Mouse (Mus musculus) heart, embryonic 12.5 days (tissue): ENCODE data around the gene Rcor2. TPM values are rescaled to one million over a fixed set of nuclear protein-coding genes. Genes with fewer than 3 reads are reported as not detected.
A peak's percentile ranks its signal among the peaks of the same experiment; 100 is the strongest.

Source experiments
- ATAC-seq: fragments of 200-750 bp; cut with Nextera tagmentation; 2 replicates; pipeline ENCODE4 v1.8.0; 2017; ENCODE audit warnings: moderate TSS enrichment, moderate library complexity; ENCODE audit not compliant: insufficient number of reproducible peaks, low FRiP score
- H3K27ac ChIP-seq: fragments of 300-500 bp; sonication (generic); 2 replicates; pipeline ENCODE4 v1.5.1; 2016; ENCODE audit warnings: mild to moderate bottlenecking, moderate library complexity; ENCODE audit not compliant: poor library complexity, severe bottlenecking
- H3K27me3 ChIP-seq: fragments of 300-500 bp; sonication (generic); replicated peaks from 2 replicates; pipeline ENCODE4 v1.6.1; 2016; ENCODE audit warnings: mild to moderate bottlenecking, moderate library complexity
- H3K36me3 ChIP-seq: fragments of 300-500 bp; sonication (generic); 2 replicates; pipeline ENCODE4 v1.6.1; 2016; ENCODE audit warnings: mild to moderate bottlenecking, moderate library complexity
- H3K4me1 ChIP-seq: fragments of 300-500 bp; sonication (generic); replicated peaks from 2 replicates; pipeline ENCODE4 v1.6.1; 2016; ENCODE audit warnings: mild to moderate bottlenecking
- H3K4me2 ChIP-seq: fragments of 300-500 bp; sonication (generic); 2 replicates; pipeline ENCODE4 v1.6.1; 2016; ENCODE audit warnings: mild to moderate bottlenecking, moderate library complexity
- H3K4me3 ChIP-seq: fragments of 300-500 bp; sonication (generic); 2 replicates; pipeline ENCODE4 v1.5.1; 2016; ENCODE audit warnings: mild to moderate bottlenecking
- H3K9ac ChIP-seq: fragments of 300-500 bp; sonication (generic); 2 replicates; pipeline ENCODE4 v1.6.1; 2016; ENCODE audit warnings: mild to moderate bottlenecking, moderate library complexity
- H3K9me3 ChIP-seq: fragments of 300-500 bp; sonication (generic); replicated peaks from 2 replicates; pipeline ENCODE4 v1.6.1; 2016; ENCODE audit warnings: mild to moderate bottlenecking, moderate library complexity
- WGBS: fragments of 180-500 bp; shearing (Covaris S2); methylation state at CpG from one replicate; pipeline ENCODE4 v1.1.7; 2016; 5-methylcytosine and 5-hydroxymethylcytosine counted together
- polyA plus RNA-seq: library from polyadenylated mRNA; unstranded; fragments of >200 nt; fragmentation: Nextera tagmentation; extraction: Ambion mirVana; gene quantifications from 2 replicates; pipeline ENCODE4 v1.2.1, GENCODE M21; 2016

Rcor2 gene
- polyA plus RNA-seq, 1 experiment from 2014 or later, result 16.3 TPM

DNA sequence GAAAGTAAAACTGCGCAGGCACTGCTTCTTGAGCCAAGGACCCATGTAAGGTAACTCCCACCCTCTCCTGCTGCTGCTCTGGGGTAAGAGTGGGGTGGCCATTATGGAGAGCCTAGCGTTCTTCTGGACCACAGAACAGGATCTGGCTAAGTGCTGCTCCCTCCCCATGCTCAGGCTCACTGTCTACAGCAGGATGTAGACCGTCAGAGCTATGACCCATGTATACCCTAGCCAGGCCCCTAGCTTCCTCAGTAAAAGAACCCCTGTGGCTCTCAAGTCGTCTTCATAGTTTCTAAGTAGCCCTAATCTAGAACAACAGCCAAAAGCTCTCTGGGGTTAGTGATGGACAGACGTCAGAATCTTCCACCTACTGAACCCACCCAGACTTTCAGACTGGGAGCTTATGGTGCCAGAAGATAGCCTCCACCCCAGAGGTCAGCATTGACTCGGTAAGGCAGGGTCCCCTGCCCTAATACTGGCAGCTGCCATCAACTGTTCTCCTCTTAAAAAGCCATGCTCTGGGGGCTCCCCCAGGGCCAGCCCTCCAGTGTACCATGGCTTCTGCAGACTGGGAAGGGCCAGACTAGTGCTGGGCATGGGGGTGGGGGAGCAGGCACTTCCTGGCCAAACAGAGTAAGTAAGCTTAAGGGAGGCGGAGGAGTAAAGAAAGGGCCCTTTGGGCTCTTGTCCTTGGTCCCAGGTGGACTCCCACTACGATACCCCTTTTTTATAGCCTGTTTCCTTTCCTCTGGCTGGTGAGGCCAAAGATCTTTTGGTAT lies 27.2 kb downstream of the Rcor2 start:
- Histone ChIP-seq H3K27ac (peak overlapping the region; percentile 9; the same call in 1 of the 2 replicates), H3K9me3 (no peaks in the 10 kb centered on the region), H3K4me1 (peaks cover 61% of the 10 kb centered on the region), H3K9ac (0 out of 2 replicates have a peak overlapping the region, but pooled peaks have one; percentile 33), H3K36me3 (0 out of 2 replicates have a peak, but pooled peaks cover 2% of the 10 kb centered on the region), H3K4me3 (no peak overlapping the region), H3K4me2 (peak overlapping the region; percentile 51), H3K27me3 (no peaks in the 10 kb centered on the region)
- WGBS, result 60% methylated on average over 8 of the region's 8 CpGs
- peak; percentile 49; the same call in 1 of the 2 replicates for ATAC-seq

DNA sequence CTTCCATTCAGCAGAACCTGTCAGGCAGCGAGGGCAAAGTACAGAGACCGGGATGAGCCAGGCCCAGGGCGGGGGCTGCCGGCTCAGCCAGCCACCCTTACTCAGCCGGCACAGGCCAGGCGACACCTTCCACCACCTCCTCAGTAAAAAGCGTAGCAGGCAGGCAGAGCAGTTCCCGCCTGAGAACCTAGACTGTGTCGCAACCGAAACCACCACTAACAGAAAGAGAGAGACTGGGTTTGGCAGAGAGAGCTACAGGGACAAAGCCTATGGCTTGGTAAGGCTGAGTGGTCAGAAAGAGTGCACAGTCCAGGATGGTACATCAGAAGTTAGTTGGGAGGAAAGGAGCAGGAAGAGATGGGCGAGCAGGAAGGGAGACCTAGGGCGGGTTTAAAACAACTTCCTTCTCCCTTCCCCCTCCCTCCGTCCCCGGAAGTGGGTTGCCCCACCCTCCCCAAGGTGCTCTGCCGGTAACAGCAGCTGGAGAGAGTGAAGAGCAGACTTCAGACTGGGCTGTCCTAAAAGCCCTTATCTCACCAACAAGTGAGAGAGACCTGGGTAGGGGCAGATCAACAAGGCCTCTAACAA lies 28.0 kb downstream of the Rcor2 start:
- Histone ChIP-seq H3K4me2 (peak overlapping the region; percentile 51), H3K4me1 (peaks cover 54% of the 10 kb centered on the region), H3K27ac (peak overlapping the region; percentile 9; the same call in 1 of the 2 replicates), H3K27me3 (no peaks in the 10 kb centered on the region), H3K4me3 (peak overlapping the region; percentile 11), H3K9me3 (no peaks in the 10 kb centered on the region), H3K9ac (0 out of 2 replicates have a peak overlapping the region, but pooled peaks have one; percentile 37), H3K36me3 (peaks cover 1% of the 10 kb centered on the region)
- WGBS, result 39% methylated on average over 15 of the region's 15 CpGs
- ATAC-seq, result peak; percentile 75

DNA sequence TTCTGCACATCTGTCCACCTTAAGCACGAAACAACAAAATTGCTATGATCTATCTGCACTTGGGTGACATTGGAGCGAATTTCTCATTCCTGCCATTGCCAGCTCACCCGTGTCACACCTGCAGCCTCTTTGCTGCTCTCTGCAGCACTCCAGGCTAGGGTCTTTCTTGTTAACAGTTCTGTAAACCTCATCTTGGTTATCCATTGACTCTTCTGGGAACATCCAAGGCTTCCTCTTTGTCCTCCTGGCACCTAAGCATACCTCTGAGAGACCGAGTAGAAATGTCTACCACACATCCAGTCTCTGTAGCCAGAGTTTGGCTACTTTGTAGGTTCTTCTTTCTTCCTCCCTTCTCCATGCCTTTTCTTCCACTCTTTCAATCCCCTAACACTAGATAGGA lies 28.8 kb downstream of the Rcor2 start:
- Histone ChIP-seq H3K9me3 (no peaks in the 10 kb centered on the region), H3K36me3 (peaks cover 3% of the 10 kb centered on the region), H3K4me3 (no peak overlapping the region), H3K27ac (0 out of 2 replicates have a peak overlapping the region, but pooled peaks have one; percentile 5), H3K9ac (no peak overlapping the region), H3K4me2 (0 out of 2 replicates have a peak overlapping the region, but pooled peaks have one; percentile 51), H3K4me1 (peaks cover 46% of the 10 kb centered on the region), H3K27me3 (no peaks in the 10 kb centered on the region)
- ATAC-seq, result no peak
- WGBS, result 84% methylated on average over 4 of the region's 4 CpGs

DNA sequence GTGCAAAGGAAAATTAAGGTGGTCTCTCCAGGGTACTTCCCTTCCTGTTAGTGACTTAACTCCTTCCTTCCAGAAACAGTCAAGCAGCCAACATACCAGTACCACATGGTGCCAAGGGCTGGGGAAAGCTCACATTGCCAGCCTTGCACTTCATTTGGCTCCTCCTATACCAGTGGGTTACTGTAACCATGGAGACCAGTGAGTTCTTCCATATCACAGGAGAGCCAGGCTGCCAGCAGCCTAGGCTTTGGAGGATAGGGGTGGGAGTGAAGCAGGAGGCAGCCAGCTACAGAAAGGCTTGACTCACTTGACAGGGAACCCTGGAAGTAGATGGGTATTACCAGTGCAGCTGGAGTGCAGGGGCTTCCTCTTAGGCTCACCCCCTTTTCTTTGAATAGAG lies 31.9 kb downstream of the Rcor2 start:
- no peaks in the 10 kb centered on the region for H3K9me3 ChIP-seq
- no peak for ATAC-seq
- no peak overlapping the region for H3K9ac ChIP-seq
- H3K27ac ChIP-seq, result peak overlapping the region; percentile 28; the same call in 1 of the 2 replicates
- no peak overlapping the region for H3K4me3 ChIP-seq
- H3K27me3 ChIP-seq, result no peaks in the 10 kb centered on the region
- H3K4me2 ChIP-seq, result no peak overlapping the region
- H3K4me1 ChIP-seq, result peaks cover 55% of the 10 kb centered on the region
- H3K36me3 ChIP-seq, result peaks cover 3% of the 10 kb centered on the region

DNA sequence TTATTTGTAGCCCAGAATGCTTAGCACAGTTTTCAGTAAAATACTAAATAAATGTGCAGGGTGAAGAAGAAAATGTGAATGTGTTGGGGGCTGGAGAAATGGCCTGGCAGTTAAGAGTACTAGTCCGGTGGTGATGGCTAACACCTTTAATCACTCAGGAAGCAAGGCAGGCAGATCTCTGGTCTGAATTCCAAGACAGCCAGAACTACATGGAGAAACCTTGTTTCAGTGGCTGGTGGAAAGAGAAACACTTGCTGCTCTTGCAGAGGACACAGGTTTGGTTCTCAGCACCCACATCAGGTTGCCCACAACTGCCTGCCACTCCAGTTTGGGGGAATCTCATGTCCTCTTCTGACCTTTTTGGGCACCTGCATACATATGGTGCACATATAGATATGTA lies 33.0 kb downstream of the Rcor2 start:
- no peak overlapping the region for H3K4me3 ChIP-seq
- H3K27me3 ChIP-seq, result no peaks in the 10 kb centered on the region
- peaks cover 3% of the 10 kb centered on the region for H3K36me3 ChIP-seq
- no peak overlapping the region for H3K4me2 ChIP-seq
- ATAC-seq, result no peak
- no peak overlapping the region for H3K27ac ChIP-seq
- H3K9ac ChIP-seq, result no peak overlapping the region
- whole genome bisulfite sequencing, result 90% methylated on average over 1 of the region's 1 CpGs
- H3K4me1 ChIP-seq, result peaks cover 50% of the 10 kb centered on the region
- H3K9me3 ChIP-seq, result no peaks in the 10 kb centered on the region

DNA sequence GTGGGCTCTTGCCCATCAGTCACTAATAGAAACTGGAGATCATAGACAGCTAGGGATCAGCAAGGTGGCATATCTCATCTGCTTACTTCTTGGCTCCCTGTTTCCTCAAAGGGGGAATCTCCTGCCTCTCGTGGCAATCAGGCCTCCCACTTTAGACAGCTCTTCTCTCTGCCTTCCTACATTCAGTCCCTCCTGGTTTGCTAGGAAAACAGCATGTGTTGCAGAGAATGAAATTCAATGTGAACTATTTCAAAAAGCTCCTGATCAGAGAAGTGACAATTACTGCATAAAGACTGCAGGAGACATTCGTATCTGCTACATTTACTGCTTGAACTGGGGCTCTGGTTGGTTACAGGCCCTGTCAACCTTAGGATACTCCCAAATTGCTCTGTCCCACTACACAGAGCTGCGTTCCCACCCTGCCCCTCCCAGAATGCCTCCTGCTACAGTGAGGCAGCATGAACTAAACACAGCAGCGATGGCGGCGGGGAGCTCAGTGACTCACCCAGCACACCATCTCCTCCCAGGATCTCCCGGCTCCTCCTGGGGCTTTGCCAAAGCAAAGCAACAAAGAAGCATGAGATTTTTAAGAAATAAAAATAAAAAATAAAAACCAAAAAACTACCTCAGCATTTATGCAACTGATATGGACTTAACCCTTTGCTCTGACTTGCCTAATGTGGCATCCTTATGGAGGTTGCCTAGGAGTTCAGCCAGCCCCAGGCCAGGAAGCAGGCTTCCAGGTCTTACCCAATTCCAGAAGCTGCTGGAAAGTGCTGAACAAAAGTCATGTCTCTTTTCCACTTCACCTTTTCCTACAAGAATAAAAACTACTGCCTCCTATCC lies 34.7 kb downstream of the Rcor2 start:
- H3K36me3 ChIP-seq, result peaks cover 3% of the 10 kb centered on the region
- no peak overlapping the region for H3K27ac ChIP-seq
- WGBS, result 62% methylated on average over 7 of the region's 7 CpGs
- no peak overlapping the region for H3K4me2 ChIP-seq
- ATAC-seq, result no peak
- H3K4me3 ChIP-seq, result no peak overlapping the region
- no peaks in the 10 kb centered on the region for H3K9me3 ChIP-seq
- H3K4me1 ChIP-seq, result peaks cover 56% of the 10 kb centered on the region
- H3K27me3 ChIP-seq, result no peaks in the 10 kb centered on the region
- H3K9ac ChIP-seq, result no peak overlapping the region

DNA sequence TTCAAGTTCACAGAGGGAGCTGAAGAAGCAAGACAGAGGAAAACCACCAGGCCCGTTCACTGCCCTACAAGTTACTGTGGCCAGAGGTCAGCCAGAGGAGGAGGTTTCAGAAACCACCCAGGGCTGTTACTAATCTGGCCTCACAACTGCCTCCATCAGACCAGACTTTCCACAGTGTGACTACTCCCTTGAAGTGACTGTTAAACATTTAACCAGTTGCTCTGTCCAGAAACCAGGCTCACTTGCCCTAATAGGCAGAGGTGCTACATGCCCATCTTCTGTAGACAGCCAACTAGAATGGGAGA lies 35.3 kb downstream of the Rcor2 start:
- H3K27ac ChIP-seq, result no peak overlapping the region
- H3K4me1 ChIP-seq, result peaks cover 61% of the 10 kb centered on the region

DNA sequence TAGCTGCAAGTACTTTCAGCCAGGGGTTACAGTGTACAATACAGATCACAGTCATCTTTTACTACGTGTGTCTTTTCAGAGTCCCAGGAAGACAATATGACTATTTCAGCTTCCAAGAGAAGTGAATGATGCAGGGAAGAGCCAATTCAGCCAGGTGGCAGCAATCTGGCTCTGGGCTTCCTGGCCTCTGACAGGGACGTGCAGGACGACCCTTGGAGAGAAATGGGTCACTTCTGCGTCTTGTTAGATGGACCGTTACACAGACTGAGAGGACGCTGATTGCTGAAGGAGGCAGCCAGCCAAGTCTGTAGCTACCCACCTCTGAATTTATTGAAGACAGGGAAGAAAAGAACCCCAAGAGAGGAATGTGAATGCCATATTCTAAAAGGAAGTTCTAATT lies 36.7 kb downstream of the Rcor2 start:
- H3K4me1 ChIP-seq, result peaks cover 74% of the 10 kb centered on the region

More for the DNA sequence above, 35.3 kb downstream of the Rcor2 start:
- no peak overlapping the region for H3K9ac ChIP-seq
- no peak overlapping the region for H3K4me2 ChIP-seq
- H3K4me3 ChIP-seq, result no peak overlapping the region
- ATAC-seq, result no peak
- H3K9me3 ChIP-seq, result no peaks in the 10 kb centered on the region
- peaks cover 3% of the 10 kb centered on the region for H3K36me3 ChIP-seq
- 59% methylated on average over 1 of the region's 1 CpGs for WGBS
- no peaks in the 10 kb centered on the region for H3K27me3 ChIP-seq

DNA sequence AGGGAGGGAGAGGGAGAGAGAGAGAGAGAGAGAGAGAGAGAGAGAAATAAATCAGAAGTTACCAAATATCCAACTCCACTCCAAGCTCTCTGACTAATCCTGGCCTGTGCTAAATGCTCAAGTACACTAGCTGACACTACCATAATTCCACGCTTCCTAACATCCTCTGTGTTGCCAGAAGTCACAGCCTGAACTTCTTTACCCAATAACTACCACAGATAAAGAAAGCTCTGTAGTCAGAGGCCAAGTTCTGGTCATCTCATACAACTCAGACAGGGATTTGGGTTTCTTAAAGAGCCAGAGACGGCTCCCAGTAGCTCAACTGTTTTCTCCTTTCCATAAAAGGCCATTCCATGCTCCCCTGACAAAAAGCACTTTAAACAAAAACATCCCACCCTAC lies 37.7 kb downstream of the Rcor2 start:
- ATAC-seq, result no peak
- no peak overlapping the region for H3K9ac ChIP-seq
- H3K36me3 ChIP-seq, result peaks cover 3% of the 10 kb centered on the region
- WGBS, result 55% methylated on average over 2 of the region's 2 CpGs
- no peaks in the 10 kb centered on the region for H3K27me3 ChIP-seq
- H3K27ac ChIP-seq, result no peak overlapping the region
- H3K4me2 ChIP-seq, result no peak overlapping the region
- no peaks in the 10 kb centered on the region for H3K9me3 ChIP-seq
- H3K4me1 ChIP-seq, result peaks cover 78% of the 10 kb centered on the region
- no peak overlapping the region for H3K4me3 ChIP-seq

More for the DNA sequence above, 36.7 kb downstream of the Rcor2 start:
- Histone ChIP-seq H3K9me3 (no peaks in the 10 kb centered on the region), H3K4me2 (no peak overlapping the region), H3K27me3 (no peaks in the 10 kb centered on the region), H3K4me3 (no peak overlapping the region), H3K27ac (no peak overlapping the region), H3K36me3 (peaks cover 3% of the 10 kb centered on the region), H3K9ac (no peak overlapping the region)
- WGBS, result 73% methylated on average over 6 of the region's 6 CpGs
- ATAC-seq, result no peak

DNA sequence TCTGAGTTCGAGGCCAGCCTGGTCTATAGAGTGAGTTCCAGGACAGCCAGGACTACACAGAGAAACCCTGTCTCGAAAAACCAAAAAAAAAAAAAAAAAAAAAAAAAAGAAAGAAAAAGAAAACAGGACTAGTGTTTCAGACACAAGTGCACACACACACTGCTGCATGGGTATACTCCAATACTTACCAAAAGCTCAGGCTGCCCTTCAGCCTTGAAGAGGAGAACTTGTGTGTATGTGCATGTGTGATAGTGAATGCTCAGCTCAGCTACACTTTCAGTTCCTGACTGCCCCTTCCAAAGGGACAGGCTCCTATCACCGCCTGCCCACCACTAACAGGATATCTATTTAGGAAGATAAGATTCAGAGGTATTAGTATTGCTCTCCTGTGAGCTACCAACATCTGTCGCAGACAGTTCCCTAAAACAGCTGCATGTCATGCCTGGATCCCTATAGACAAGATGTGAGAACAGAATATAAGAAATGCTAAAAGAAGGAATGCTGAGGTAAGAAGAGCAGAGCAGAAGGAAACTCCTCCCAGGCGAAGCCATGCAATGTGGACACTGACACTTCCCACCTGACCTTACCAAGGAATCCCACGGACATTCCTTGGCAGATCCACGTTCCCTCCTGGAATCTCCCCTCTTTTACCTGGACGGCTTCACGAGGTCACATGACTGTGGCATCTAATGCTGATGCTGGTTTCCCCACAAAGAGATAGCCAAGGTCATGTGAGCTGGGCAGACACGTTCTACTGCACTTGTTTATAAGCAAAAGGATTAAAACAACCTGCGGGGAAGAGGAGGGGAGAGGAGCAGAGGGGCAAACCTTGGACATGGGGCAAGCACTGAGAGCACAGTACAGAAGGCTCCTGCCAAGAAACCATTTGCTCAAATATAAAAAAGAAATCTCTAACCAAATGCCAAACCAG lies 38.5 kb downstream of the Rcor2 start:
- WGBS, result 37% methylated on average over 11 of the region's 11 CpGs
- Histone ChIP-seq H3K27ac (peak overlapping the region; percentile 17; the same call in 1 of the 2 replicates), H3K9me3 (no peaks in the 10 kb centered on the region)

More for the DNA sequence above, 38.5 kb downstream of the Rcor2 start:
- no peak overlapping the region for H3K4me3 ChIP-seq
- no peak for ATAC-seq
- peaks cover 86% of the 10 kb centered on the region for H3K4me1 ChIP-seq
- no peaks in the 10 kb centered on the region for H3K27me3 ChIP-seq
- H3K9ac ChIP-seq, result no peak overlapping the region
- H3K4me2 ChIP-seq, result no peak overlapping the region
- no peaks in the 10 kb centered on the region for H3K36me3 ChIP-seq
